ENCODE assay signal across 21 mouse cellular contexts in the genomic region with DNA sequence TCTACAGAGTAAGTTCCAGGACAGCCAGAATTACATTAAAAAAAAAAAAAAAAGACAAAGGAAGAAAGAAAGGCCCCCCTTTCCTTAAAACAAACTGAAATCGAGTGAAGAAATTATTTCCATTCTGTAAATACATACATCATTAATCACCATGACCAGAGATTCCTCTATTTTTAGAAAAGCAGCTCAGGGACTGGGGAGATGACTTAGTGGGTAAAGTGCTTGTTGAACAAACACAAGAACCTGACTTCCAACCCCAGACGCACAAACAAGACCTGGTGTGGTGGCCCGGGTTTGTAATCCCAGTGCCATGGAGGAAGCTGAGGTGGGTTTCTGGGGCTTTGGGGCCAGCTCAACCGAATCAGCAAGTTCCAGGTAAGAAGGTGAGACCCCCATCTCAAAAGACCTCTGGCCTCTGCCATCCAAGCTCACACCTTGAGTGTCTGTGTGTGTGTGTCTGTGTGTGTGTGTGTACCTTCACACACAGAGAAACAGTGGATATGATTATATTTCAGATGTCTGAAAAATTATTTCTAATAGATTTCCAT. TPM values are rescaled to one million over a fixed set of nuclear protein-coding genes. Genes with fewer than 3 reads are reported as not detected.
"Had no signal": no experiment of that assay in that cellular context is flagged by ENCODE, and none has a peak within 500 bp of the region (broad histone marks: within the 10 kb centered on the region; RNA-seq: fewer than 3 reads in every experiment).

No protein-coding gene starts in this region.

- H3K4me3 ChIP-seq: left cerebral cortex, adult 2 months; liver, embryonic 13.5 days; neural tube, embryonic 12.5 days; neural tube, embryonic 15.5 days; stomach, embryonic 15.5 days had no signal

- ATAC-seq: intestine, postnatal 0 days; lung, postnatal 0 days had no signal

- DNase-seq: kidney, adult 2 months; kidney, postnatal 10 days; kidney, postnatal 36 days; layer of hippocampus, postnatal 36 days; liver, embryonic 13.5 days; lung, embryonic 14.5 days; midbrain, embryonic 14.5 days; right cerebral cortex, adult 18-20 months; right cerebral cortex, postnatal 14 days; right cerebral cortex, postnatal 4 days; thymus, postnatal 25 days had no signal

- H3K9ac ChIP-seq: liver, embryonic 13.5 days; lung, embryonic 14.5 days; neural tube, embryonic 12.5 days; neural tube, embryonic 15.5 days; stomach, embryonic 15.5 days had no signal

- H3K36me3 ChIP-seq: neural tube, embryonic 12.5 days; stomach, embryonic 15.5 days had no signal

- H3K9me3 ChIP-seq: liver, embryonic 13.5 days; neural tube, embryonic 12.5 days; neural tube, embryonic 15.5 days; stomach, embryonic 15.5 days had no signal

- H3K27me3 ChIP-seq: neural tube, embryonic 12.5 days; neural tube, embryonic 15.5 days; stomach, embryonic 15.5 days had no signal

- H3K4me2 ChIP-seq: liver, embryonic 13.5 days; lung, embryonic 14.5 days; neural tube, embryonic 12.5 days; neural tube, embryonic 15.5 days; stomach, embryonic 15.5 days had no signal

- H3K27ac ChIP-seq: left cerebral cortex, adult 2 months; liver, embryonic 13.5 days; macrophage; neural tube, embryonic 12.5 days; neural tube, embryonic 15.5 days; stomach, embryonic 15.5 days had no signal

RNA-seq across cellular contexts. Expression of a gene that starts 2.4 kb away (rescaled TPM):
- total RNA-seq: megakaryocyte, adult 5-6 weeks had no signal

RNA-seq across cellular contexts. Expression of a gene that starts 51.4 kb away (rescaled TPM):
- total RNA-seq: liver, adult 2 months had no signal
- polyA plus RNA-seq: kidney, adult 2 months; liver, adult 2 months; liver, embryonic 16.5 days had no signal
